Mouse (Mus musculus) C3H10T1/2 (cell line): ENCODE results near the gene Trnt1. TPM values are rescaled to one million over a fixed set of nuclear protein-coding genes. Genes with fewer than 3 reads are reported as not detected.

Source experiments
- polyA plus RNA-seq, 2 experiments: library from polyadenylated mRNA; unstranded; fragments of >200 nt; fragmentation: generic; extraction: Trizol; gene quantifications; one replicate each; pipeline ENCODE4 v1.2.1; 2012; ENCODE audit warnings: missing spikeins in 2 of 2

The Trnt1 gene
- polyA plus RNA-seq: 1 to 10 TPM in 1 of 2 experiments, under 1 TPM in 1; 0.81 to 5.7 TPM

DNA sequence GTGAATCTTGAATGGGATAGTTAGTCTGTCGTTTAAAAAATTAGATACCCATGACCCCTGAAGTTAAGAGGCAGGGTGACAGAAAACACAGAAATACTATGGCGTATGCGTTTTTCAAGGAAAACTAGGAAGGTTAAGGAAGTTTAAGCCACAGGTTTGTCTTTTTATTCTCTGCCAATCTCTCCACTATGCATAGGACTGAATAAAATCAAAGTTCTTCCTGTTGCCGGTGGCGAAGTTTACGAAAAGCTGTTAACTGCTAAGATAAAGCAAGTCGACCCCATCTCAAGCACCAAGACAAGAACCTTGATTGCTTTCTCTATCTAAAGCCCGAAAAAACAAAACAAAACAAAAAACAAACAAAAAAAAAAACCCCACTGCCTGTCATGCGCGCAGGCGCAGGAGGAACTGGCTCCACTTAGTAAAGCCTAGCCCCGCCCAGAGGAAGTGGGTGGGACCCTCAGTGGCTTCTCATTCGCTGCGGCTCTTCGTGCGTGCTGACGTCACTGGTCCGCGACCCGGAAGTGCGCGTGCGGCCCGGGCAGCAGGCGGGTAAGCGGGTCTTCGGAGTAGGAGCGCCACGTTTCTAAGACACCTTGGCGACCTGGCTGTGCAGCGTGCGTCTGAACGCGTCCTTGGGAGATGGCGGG, at the start of gene Trnt1:
TSS of gene Trnt1 (plus strand) at position 481 of the 650 bp plus-strand sequence.

DNA sequence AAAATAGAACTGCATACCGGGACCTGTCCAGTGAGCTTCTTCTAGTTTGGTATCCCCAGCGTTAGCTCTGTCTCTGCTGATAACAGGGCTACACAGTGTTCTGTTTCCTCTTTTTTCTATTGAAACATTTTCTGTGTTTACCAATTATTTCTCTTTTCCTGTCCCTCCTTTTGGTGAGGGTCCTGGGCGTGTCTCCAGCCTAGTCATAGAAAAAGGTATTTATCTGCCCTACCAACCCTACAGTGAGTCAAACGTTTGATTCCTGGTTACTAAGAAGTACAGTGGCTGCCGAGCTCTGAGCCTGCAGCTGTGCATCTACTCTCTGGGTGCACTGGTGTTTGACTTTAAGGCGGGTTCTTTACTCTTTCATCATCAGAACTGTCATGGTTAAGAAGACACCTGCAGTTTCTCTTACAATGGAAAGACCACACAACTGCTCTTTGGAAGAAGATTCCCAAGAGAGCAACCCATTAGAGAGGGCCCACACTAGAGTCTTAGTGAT, 20.0 kb upstream of the Trnt1 start, which contains the start of gene Il5ra:
TSS of gene Il5ra (minus strand) at position 151 of the 502 bp plus-strand sequence.

DNA sequence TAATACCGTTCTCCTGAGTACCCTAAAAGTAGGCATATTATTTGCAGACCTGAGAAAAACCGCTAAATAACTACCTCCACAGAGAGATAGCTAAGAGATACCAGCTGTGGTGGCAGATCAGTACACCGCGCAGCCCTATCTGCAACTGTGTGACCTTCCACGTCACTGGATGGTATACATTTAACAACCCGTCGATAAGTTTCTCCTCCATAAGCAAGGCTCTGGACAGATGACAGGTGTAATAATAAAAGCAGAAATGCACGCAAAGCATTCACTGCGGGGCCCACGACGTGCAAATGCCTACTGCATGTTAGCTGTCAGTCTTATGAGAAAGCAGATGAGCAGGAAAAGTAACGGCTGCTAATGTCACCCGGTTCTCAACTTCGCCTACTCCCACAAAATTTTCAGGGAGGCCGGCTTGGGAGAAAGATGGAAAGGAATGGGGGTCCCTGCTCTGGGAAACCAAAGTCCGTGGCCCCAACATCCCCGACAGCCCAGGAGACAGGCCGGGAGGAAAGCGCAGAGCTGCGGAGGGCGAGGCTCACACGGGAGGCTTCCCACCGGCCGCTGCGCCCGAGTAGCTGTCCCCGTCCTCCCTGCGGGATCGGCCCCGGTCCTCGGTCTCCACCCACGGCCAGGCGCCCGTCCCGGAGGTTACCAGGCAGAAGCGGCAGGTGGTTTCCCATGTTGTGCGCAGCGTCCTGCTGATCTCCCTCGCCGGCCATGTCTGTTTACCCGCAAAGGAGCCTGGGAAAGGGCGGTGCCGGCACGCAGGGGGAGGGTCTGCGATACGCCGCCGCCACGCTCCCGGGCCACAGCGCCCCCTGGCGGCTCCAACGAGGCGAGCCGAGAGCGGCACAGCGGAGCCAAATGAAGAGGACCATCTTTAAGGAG, 30.7 kb downstream of the Trnt1 start, which contains the start of gene Crbn:
TSS of gene Crbn (minus strand) at position 745 of the 894 bp plus-strand sequence.

Other genes with a start within 250 kb of the Trnt1 start
- not detected for gene Il5ra, start 20.1 kb upstream of the Trnt1 start, polyA plus RNA-seq
- 1 to 10 TPM in 1 of 2 experiments, under 1 TPM in 1; 0.32 to 6.5 TPM for gene Crbn, start 31.0 kb downstream of the Trnt1 start, polyA plus RNA-seq